Mouse (Mus musculus) embryonic facial prominence, embryonic 13.5 days (tissue): ENCODE measurements around the gene Slbp. TPM values are rescaled to one million over a fixed set of nuclear protein-coding genes. Genes with fewer than 3 reads are reported as not detected.

ENCODE experiments used
- ATAC-seq: fragments of 200-750 bp; cut with Nextera tagmentation; 2 replicates; pipeline ENCODE4 v1.8.0; 2017; ENCODE audit warnings: low read depth; ENCODE audit not compliant: insufficient number of reproducible peaks, insufficient read depth, low FRiP score, low TSS enrichment
- H3K27ac ChIP-seq: fragments of 300-500 bp; sonication (generic); 2 replicates; pipeline ENCODE4 v1.5.1; 2015; ENCODE audit warnings: moderate library complexity, mild to moderate bottlenecking, inconsistent platforms
- H3K27me3 ChIP-seq: fragments of 300-500 bp; sonication (generic); 2 replicates; pipeline ENCODE4 v1.6.1; 2015; ENCODE audit warnings: mild to moderate bottlenecking, inconsistent platforms
- H3K36me3 ChIP-seq: fragments of 300-500 bp; sonication (generic); 2 replicates; pipeline ENCODE4 v1.6.1; 2015; ENCODE audit warnings: mild to moderate bottlenecking, inconsistent platforms
- H3K4me1 ChIP-seq: fragments of 300-500 bp; sonication (generic); 2 replicates; pipeline ENCODE4 v1.6.1; 2015; ENCODE audit warnings: inconsistent platforms
- H3K4me2 ChIP-seq: fragments of 300-500 bp; sonication (generic); 2 replicates; pipeline ENCODE4 v1.6.1; 2015; ENCODE audit warnings: moderate library complexity, mild to moderate bottlenecking, inconsistent platforms
- H3K4me3 ChIP-seq: fragments of 300-500 bp; sonication (generic); 2 replicates; pipeline ENCODE4 v1.5.1; 2015; ENCODE audit warnings: mild to moderate bottlenecking, inconsistent platforms
- H3K9ac ChIP-seq: fragments of 300-500 bp; sonication (generic); 2 replicates; pipeline ENCODE4 v1.6.1; 2015; ENCODE audit warnings: mild to moderate bottlenecking, inconsistent platforms
- H3K9me3 ChIP-seq: fragments of 300-500 bp; sonication (generic); 2 replicates; pipeline ENCODE4 v1.6.1; 2016; ENCODE audit warnings: inconsistent platforms
- WGBS: fragments of 180-500 bp; shearing (Covaris S2); methylation state at CpG from one replicate; pipeline ENCODE4 v1.1.7; 2015; ENCODE audit warnings: mixed read lengths; 5-methylcytosine and 5-hydroxymethylcytosine counted together
- polyA plus RNA-seq: library from polyadenylated mRNA; unstranded; fragments of >200 nt; fragmentation: Nextera tagmentation; extraction: Ambion mirVana; gene quantifications from 2 replicates; pipeline ENCODE4 v1.2.1, GENCODE M21; 2015

Slbp gene
- polyA plus RNA-seq, 1 experiment from 2014 or later: 246 TPM

GRCm38 (mm10) chr5:33689852-33690645 lies 37.7 kb upstream of the Slbp start:
- Histone ChIP-seq H3K4me2 (no peak overlapping the region), H3K4me1 (peaks cover 58% of the 10 kb centered on the region), H3K36me3 (no peaks in the 10 kb centered on the region), H3K9ac (no peak overlapping the region; the same call in 1 of the 2 replicates), H3K27me3 (peaks cover 10% of the 10 kb centered on the region; the same call in 1 of the 2 replicates), H3K9me3 (no peaks in the 10 kb centered on the region), H3K4me3 (no peak overlapping the region), H3K27ac (no peak overlapping the region)
- 87% methylated on average over 11 of the region's 11 CpGs for whole genome bisulfite sequencing
- no peak for ATAC-seq

GRCm38 (mm10) chr5:33689221-33689844 lies 37.0 kb upstream of the Slbp start:
- ATAC-seq: no peak
- WGBS: 53% methylated on average over 20 of the region's 20 CpGs
- H3K4me2 ChIP-seq: no peak overlapping the region

GRCm38 (mm10) chr5:33688278-33689220 lies 36.2 kb upstream of the Slbp start:
- WGBS: 63% methylated on average over 14 of the region's 14 CpGs
- H3K27ac ChIP-seq: peak overlapping the region; percentile 33; the same call in 1 of the 2 replicates

More at GRCm38 (mm10) chr5:33689221-33689844, 37.0 kb upstream of the Slbp start:
- Histone ChIP-seq H3K9ac (peak overlapping the region; percentile 47; the same call in 1 of the 2 replicates), H3K4me3 (no peak overlapping the region), H3K36me3 (no peaks in the 10 kb centered on the region), H3K27me3 (peaks cover 9% of the 10 kb centered on the region; the same call in 1 of the 2 replicates), H3K27ac (peak overlapping the region; percentile 33; the same call in 1 of the 2 replicates), H3K9me3 (no peaks in the 10 kb centered on the region), H3K4me1 (peaks cover 58% of the 10 kb centered on the region)

GRCm38 (mm10) chr5:33687142-33687541 lies 34.8 kb upstream of the Slbp start:
- Histone ChIP-seq H3K27me3 (0 out of 2 replicates have a peak, but pooled peaks cover 6% of the 10 kb centered on the region), H3K4me2 (no peak overlapping the region), H3K4me3 (no peak overlapping the region), H3K36me3 (no peaks in the 10 kb centered on the region), H3K9me3 (no peaks in the 10 kb centered on the region), H3K4me1 (peaks cover 46% of the 10 kb centered on the region), H3K9ac (no peak overlapping the region), H3K27ac (no peak overlapping the region)
- 88% methylated on average over 4 of the region's 4 CpGs for WGBS
- ATAC-seq: no peak

More at GRCm38 (mm10) chr5:33688278-33689220, 36.2 kb upstream of the Slbp start:
- Histone ChIP-seq H3K27me3 (0 out of 2 replicates have a peak, but pooled peaks cover 6% of the 10 kb centered on the region), H3K4me3 (no peak overlapping the region), H3K9ac (0 out of 2 replicates have a peak overlapping the region, but pooled peaks have one; percentile 47), H3K36me3 (no peaks in the 10 kb centered on the region), H3K9me3 (no peaks in the 10 kb centered on the region), H3K4me2 (no peak overlapping the region), H3K4me1 (peaks cover 59% of the 10 kb centered on the region)
- ATAC-seq: no peak

- H3K4me3 ChIP-seq: no peak overlapping the region
- no peak overlapping the region for H3K4me2 ChIP-seq
- no peak for ATAC-seq
- H3K27ac ChIP-seq: peak overlapping the region; percentile 49
- peaks cover 43% of the 10 kb centered on the region for H3K4me1 ChIP-seq
- H3K9me3 ChIP-seq: no peaks in the 10 kb centered on the region
- H3K9ac ChIP-seq: no peak overlapping the region
- WGBS: 69% methylated on average over 4 of the region's 4 CpGs
- 0 out of 2 replicates have a peak, but pooled peaks cover 6% of the 10 kb centered on the region for H3K27me3 ChIP-seq
- H3K36me3 ChIP-seq: no peaks in the 10 kb centered on the region
These were observed 32.6 kb upstream of the Slbp start for GRCm38 (mm10) chr5:33684932-33685331.

- 0 out of 2 replicates have a peak overlapping the region, but pooled peaks have one; percentile 2 for H3K4me2 ChIP-seq
- H3K27ac ChIP-seq: peak overlapping the region; percentile 49; the same call in 1 of the 2 replicates
- H3K9ac ChIP-seq: no peak overlapping the region
- 0 out of 2 replicates have a peak, but pooled peaks cover 6% of the 10 kb centered on the region for H3K27me3 ChIP-seq
- 45% methylated on average over 7 of the region's 7 CpGs for WGBS
- no peaks in the 10 kb centered on the region for H3K9me3 ChIP-seq
- H3K4me1 ChIP-seq: peaks cover 34% of the 10 kb centered on the region
- no peak overlapping the region for H3K4me3 ChIP-seq
- ATAC-seq: no peak
- H3K36me3 ChIP-seq: no peaks in the 10 kb centered on the region
These were observed 31.7 kb upstream of the Slbp start for GRCm38 (mm10) chr5:33683897-33684652.

GRCm38 (mm10) chr5:33682963-33683362 lies 30.6 kb upstream of the Slbp start:
- no peak overlapping the region for H3K27ac ChIP-seq
- H3K4me3 ChIP-seq: no peak overlapping the region
- ATAC-seq: no peak
- no peak overlapping the region for H3K4me2 ChIP-seq
- H3K4me1 ChIP-seq: peaks cover 23% of the 10 kb centered on the region
- H3K9me3 ChIP-seq: no peaks in the 10 kb centered on the region
- no peak overlapping the region for H3K9ac ChIP-seq
- 82% methylated on average over 4 of the region's 4 CpGs for WGBS
- 0 out of 2 replicates have a peak, but pooled peaks cover 4% of the 10 kb centered on the region for H3K27me3 ChIP-seq
- no peaks in the 10 kb centered on the region for H3K36me3 ChIP-seq

- no peak overlapping the region for H3K4me3 ChIP-seq
- 69% methylated on average over 15 of the region's 15 CpGs for WGBS
- H3K4me2 ChIP-seq: no peak overlapping the region
- H3K27me3 ChIP-seq: no peaks in the 10 kb centered on the region
- ATAC-seq: no peak
- no peaks in the 10 kb centered on the region for H3K9me3 ChIP-seq
- no peaks in the 10 kb centered on the region for H3K36me3 ChIP-seq
- H3K4me1 ChIP-seq: peaks cover 23% of the 10 kb centered on the region
- no peak overlapping the region for H3K27ac ChIP-seq
- peak overlapping the region; percentile 22; the same call in 1 of the 2 replicates for H3K9ac ChIP-seq
These were observed 29.4 kb upstream of the Slbp start for GRCm38 (mm10) chr5:33681611-33682388.

- Histone ChIP-seq H3K4me3 (no peak overlapping the region), H3K27ac (no peak overlapping the region), H3K4me2 (no peak overlapping the region), H3K9ac (no peak overlapping the region), H3K36me3 (no peaks in the 10 kb centered on the region), H3K4me1 (peaks cover 23% of the 10 kb centered on the region), H3K9me3 (no peaks in the 10 kb centered on the region), H3K27me3 (no peaks in the 10 kb centered on the region)
- no peak for ATAC-seq
- 37% methylated on average over 3 of the region's 3 CpGs for WGBS
These were observed 28.7 kb upstream of the Slbp start for GRCm38 (mm10) chr5:33681044-33681443.

- Histone ChIP-seq H3K27ac (no peak overlapping the region), H3K4me1 (peaks cover 9% of the 10 kb centered on the region; the same call in 1 of the 2 replicates), H3K9me3 (no peaks in the 10 kb centered on the region), H3K9ac (no peak overlapping the region), H3K36me3 (peaks cover under 1% of the 10 kb centered on the region), H3K4me2 (no peak overlapping the region), H3K27me3 (no peaks in the 10 kb centered on the region), H3K4me3 (no peak overlapping the region)
- ATAC-seq: no peak
- WGBS: 84% methylated on average over 5 of the region's 5 CpGs
These were observed 25.9 kb upstream of the Slbp start for GRCm38 (mm10) chr5:33678244-33678643.
